Mouse (Mus musculus): ENCODE results near the gene 1110008P14Rik.

Gene 1110008P14Rik

DNA sequence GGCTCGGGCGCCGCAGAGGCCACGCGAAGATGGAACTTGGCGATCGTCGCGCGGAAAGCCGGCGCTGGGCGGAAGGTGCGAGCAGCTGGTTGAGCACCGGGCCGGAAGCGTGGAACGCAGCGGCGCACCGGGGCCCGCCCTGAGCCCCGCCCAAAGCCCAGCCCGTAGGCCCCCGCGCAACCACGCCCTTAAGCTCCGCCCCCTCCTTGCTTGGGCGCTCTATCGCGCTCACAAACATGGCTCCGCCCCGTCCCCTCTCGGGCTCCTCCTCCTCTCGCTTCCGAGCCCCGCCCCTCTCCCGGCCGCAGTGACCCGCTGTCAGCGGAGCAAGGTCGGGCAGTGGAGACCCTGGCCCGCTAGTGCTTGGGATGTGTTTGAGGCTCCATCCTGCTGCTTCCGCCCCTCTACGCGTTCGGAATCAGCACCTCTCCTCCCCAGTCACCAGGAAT, at the start of gene 1110008P14Rik:
TSS of gene 1110008P14Rik (minus strand) at position 164 of the 449 bp plus-strand sequence.
- DNase-seq (ENCODE audit: low spot score), result peak; percentile 94

DNA sequence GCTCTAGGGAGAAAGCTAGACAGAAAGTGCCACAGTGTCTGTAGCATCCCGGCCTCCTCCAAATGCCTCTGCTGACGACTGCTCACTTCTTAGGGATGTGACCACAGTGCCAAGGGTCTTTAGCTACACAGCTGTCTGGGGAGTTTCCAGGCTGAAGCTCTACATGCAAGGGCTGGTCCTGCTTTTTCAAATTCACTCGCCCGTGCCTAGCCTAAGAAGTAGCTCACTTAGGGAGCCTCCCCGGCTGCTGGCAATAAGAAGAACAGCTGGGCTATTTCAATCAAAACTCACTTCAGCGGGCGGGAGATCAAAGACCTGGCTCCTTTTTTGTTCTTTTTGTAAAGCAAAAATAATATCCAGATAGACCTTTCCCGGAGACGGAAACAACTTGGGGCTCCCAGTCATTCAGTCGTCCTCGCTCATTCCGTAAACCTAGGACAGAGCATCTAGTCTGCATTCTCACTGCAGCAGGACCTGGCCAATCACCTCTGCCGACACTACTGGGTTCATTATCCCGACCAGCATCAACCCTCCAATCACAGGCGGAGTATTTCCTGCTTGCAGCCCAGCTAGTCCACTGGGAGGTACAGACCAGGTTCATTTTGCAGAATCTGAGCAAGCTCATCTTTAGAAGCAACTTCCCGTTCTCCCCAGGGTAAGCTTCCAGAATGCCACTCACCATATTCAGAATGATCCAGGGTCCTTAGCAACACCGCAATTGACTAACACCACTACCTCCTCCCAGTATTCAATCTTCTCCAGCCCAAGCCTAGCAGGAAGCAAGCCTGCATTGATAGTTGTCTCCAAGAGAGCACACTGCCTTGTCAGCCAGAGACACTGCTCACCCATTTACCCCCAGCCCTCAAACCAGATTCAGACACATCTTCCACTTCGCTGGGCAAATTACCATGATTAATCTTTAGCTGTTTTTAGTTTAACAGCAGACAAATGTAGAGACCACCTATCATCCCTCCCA, 49.3 kb upstream of the 1110008P14Rik start:
- peak; percentile 89 for DNase-seq (ENCODE audit: low spot score)

DNA sequence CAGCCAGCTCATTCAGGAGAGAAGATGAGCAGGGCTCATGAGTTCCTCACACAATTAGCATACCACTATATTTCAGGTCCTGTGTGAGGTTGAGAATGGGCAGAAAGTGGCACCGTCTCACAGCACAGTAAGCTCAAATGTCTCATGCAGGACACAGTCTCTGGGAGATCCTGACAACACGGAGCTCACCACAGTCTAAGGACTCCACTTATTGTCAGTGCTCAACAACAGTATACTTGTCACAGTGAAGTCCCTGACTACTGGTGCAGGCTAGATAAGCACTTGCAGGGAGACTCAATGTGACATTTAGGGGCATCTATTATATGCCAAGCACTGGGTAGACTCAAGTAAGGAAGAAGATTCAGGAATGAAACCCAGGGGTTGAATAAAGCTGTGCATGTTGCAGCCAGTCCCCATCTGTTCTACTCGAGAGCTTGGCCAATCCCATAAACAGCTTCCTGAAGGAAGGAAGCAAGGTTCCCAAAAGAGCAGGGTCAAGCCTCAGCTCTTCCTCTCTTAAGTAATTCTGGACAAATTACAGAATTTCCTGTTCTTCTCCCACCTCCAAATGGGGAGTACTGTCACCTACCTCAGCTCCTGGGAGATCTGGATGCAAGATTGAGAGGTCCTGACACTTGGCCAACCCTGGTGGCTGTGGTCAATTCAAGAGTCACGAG, 47.6 kb upstream of the 1110008P14Rik start:
- DNase-seq (ENCODE audit: low spot score), result no peak

DNA sequence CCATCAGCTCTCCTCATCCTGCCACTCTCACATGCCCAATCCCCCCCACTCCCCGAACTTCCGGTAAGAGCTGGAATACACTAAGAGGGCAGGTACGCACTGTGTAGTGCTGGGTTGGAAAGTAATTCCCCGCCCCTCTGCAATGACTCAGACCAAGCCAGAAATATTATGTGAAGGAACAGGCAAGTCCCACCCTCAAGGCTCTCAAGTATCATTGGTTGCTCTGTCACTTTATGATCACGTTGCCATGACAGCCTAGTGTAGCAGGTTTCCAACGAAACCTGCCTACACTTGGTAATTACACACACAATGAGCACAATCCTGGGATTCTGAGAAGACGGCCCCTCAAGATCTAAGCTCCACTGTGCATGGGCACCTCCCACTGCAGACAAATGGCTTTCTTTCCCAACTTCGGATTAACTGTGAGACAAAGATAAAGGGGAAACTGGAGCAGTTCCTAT, 46.6 kb upstream of the 1110008P14Rik start:
- DNase-seq (ENCODE audit: low spot score), result peak; percentile 84

DNA sequence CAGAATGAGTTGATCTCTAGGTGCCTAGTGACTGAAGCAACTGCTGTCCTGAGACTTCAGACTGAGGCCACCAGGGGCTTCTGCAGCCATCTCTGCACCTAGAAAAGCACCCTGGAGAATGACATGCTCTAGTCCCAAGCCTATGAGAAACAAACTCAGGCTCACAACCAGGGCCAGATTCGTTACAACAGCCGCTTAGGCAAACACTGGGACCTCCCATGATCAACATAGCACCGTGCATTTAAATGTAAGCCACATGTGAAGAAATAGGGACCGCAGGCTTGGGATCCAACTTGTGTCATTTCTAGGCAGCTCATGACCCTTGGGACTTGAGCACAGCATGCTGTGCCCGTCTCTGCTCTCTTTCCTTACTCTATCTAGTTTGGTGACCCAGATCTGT, 46.0 kb upstream of the 1110008P14Rik start:
- DNase-seq (ENCODE audit: low spot score), result no peak

DNA sequence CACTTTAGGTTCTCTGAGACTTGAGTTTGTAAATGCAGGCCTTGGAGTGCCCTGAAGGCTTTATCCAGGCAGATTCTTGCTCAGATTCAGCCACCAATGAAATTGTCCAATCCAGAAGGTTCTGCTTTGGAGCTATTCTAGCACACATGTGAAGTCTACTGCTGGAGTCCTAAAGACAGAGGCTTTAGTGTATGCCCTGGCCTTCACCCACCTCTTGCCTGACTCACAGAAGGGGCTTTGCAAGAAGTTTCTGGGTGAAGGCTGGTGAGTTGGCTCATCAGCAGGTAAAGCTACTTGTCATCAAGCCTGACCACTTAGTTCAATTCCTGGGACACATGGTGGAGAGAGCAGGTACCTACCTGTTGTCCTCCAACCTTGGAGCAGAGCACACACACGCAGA, 44.4 kb upstream of the 1110008P14Rik start:
- no peak for DNase-seq (ENCODE audit: low spot score)

DNA sequence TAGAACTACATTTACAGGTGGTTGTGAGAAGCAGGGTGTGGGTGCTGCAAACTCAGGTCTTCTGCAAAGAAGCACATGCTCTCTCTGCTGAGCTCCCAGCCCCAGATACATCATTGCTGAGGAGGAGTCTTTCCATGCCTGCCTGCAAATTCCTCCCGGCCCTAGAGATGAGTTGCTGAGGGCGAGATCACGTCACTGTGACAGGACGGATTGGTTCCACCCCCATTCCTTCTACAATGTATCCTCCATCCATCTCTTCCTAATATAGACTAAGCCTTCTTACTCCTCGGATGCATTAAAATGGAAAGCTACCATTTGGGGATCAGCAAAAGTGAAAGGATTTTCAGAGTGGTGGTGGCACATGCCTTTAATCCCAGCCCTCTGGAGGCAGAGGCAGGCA, 43.8 kb upstream of the 1110008P14Rik start:
- no peak for DNase-seq (ENCODE audit: low spot score)

DNA sequence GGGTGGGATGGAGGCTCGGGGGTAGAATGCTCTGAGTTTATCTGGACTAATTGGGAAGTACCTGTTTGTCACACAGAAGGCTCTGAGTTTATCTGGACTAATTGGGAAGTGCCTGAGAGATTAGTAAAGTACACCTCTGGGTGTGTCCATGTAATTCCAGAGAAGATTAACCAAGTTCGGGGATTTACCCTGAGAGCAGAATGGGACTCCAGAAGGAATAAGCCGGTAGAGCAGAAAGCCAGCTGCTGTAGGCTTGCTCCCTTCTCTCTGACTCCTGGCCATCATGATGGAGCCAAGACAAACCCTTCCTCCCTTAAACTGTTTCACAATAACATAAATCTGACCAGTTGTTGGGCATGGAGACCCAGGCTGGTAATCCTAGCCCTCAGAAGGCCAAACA, 43.1 kb upstream of the 1110008P14Rik start:
- no peak for DNase-seq (ENCODE audit: low spot score)

DNA sequence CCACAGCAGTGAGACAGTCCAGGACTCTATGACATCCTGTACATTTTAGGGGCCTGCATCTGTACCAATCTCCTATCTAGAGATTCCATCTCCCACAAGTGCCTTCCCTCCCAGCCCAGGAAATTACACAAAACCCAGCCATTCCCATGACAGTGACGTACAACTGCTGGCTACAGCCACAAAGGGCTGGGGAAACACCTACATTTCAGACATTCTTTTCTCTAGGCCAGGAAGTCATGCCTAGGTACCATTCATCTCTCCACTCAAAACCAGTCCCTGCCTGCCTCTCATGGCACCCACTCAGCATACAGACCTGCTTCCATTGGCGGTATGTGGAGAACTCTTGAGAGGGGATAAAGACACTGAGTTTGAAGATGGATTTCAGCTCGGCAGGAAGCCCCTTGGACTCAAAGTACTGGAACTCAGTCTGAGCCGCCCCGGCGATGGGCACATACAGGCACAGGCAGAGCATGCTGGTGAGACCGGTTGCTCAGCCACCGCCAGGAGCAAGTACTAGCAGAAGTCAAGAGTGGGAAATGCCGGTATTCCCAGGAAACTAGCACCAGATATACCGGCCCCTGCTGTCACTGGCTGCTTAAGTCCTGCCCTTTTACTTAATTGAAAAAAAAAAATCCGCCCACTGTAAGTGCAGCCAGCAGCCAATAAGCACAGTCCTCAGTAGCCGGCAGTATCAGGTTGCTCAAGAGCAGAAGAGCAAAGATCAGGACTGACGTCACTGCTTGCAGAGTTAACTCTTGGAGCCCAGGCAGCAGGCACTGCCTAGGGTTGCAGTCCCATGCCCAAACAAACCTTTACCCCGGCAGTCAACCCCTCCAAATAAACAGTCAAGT, 42.0 kb upstream of the 1110008P14Rik start:
- DNase-seq (ENCODE audit: low spot score), result peak; percentile 89

DNA sequence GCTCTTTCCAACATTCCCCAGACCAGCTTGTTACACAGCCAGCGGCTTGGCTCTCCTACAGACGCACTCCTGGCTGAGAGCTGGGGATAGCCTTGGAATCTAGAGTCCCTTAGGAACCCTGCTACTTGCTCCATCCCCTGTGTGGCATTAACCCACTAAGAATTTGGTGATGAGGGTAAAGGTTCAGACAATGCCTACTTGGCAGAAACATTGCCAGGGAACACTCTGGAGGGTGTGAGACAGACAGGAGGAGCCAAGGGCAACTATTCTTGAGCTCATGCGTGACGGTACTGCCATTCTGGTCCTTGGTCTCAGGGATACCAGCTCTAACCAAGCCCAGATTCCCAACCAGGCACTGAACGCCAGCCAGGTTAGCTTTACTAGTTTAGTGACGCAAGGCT, 40.1 kb upstream of the 1110008P14Rik start:
- no peak for DNase-seq (ENCODE audit: low spot score)

DNA sequence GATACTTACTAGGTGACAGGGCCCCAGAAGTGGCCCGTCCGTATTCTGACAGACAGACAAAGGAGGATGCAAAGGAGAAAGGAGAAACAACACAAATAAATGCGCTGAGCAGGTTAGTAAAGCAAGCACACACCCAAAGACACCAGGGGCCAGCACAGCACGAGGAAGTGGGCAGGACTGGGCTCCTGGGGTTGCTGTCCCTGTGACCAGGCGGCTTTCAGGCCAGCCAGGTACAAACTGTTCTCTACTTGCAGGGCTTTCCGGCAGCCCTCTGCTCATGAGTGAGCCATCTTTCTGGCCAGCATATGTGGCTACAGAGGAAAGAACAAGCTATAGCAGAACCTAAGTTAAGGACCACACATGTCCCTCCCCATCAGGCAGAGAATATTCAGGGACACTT, 38.9 kb upstream of the 1110008P14Rik start:
- DNase-seq (ENCODE audit: low spot score), result no peak

DNA sequence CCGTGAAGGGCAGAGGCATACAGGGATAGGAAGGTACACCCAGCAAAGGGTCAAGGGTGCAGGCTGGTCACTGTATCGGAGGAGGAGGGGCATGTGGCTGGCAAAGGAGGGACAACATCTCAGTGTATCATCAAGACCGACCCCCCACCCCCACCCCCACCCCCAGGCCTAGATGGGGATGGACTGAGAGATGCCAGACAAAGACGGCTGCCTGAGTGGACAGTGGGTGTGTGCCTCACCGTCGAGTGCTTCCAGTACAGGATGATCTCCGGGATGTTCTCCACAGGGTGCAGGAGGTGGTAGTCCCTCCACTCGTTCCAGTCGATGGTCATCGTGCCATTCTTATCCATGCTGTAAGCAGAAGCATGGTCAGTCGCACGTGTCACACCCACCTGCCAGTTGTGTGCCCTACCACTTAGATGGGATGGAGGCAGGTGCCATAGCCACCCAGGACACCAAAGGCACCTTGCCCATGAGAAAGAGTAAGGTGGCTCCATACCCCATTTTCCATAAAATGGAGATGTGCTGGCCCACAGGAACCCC, 38.4 kb upstream of the 1110008P14Rik start:
- DNase-seq (ENCODE audit: low spot score), result no peak

DNA sequence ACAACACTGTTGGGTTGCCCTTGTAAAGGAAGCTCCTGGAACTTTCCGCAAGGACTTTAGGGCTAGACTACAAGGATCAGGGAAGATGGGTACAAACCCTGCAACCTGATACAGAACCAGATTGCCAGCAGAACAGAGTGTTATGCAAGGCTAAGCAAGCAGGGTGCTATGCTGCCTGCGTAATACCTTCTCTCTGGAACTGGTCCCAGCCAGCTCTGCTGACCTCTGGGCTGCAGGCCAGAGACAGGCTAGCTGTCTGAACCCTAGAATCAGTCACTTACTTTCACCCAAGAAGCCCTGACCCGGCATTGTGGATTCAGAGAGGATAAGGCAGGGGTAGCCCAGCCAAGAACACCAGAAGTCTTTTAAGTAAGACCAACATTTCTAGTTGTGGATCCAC, 37.6 kb upstream of the 1110008P14Rik start:
- peak; percentile 56 for DNase-seq (ENCODE audit: low spot score)

DNA sequence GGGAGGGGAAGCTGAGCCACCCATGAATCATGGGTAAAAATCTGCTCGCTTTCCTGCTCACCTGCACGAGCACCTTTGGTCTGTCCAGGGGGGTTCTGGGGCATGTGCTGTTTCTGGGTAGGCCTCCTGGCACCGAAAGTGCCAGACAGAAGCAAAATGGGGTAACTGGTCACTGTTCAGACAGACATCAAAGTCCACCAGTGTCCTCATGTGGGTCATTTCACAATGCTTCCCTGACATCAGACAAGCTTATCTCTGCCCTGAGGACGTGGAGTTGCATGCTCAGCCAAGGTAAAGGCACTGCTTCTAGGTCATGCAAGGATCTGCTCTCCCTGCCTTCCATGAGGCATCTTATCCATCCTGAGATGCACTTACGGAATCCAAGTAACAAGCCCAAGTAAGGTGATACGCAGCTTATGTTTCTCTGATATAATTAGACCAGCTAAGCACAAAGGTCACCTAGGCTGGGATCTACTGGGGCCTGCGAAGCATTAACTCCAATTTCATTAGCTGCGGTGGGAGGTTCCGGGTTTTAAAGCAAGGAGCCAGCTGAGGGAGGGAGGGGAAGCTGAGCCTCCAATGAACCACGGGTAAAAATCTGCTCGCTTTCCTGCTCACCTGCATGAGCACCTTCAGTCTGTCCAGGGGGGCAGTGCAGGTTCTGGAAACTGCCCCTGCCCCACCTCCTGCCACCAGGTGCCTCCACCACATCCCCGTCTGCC, 36.9 kb upstream of the 1110008P14Rik start:
- DNase-seq (ENCODE audit: low spot score), result no peak

DNA sequence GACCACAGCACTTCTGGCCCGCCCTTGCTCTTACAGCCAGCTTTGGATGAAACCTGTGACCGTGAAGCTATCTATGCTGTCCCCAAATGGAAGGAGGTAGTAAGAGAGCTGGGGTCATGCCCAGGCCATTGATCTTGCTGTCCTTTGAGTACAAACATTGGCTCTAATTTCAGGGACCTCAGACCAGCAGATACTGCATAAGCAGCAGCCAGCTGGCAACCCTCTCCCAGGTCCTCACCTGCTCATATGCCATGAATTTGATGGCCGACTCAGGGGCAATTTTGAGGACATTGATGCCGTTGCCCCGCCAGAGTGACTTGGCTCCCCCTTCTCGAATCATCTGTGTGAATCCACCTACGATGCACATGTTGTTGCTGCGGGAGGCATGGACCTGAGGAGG, 35.7 kb upstream of the 1110008P14Rik start:
- DNase-seq (ENCODE audit: low spot score), result no peak

DNA sequence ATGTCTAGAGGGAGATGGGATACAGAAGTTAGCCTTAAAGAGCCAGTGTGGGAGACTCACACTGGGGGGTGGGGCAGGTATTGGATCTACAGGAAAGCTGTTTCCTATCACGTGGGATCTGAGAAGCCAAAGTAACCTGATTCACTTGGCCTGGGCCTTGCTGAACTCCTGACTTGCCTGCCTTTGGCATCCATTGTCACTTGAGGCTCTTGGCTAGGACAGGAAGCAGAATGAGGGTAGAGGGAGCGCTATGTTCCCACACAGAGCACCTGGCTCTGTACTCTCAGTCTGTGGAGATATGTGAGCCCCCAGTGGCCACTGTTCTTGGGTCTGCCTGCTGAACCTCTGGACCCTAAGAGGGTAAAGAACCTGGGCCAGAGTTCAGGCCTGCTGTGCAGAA, 34.8 kb upstream of the 1110008P14Rik start:
- no peak for DNase-seq (ENCODE audit: low spot score)

DNA sequence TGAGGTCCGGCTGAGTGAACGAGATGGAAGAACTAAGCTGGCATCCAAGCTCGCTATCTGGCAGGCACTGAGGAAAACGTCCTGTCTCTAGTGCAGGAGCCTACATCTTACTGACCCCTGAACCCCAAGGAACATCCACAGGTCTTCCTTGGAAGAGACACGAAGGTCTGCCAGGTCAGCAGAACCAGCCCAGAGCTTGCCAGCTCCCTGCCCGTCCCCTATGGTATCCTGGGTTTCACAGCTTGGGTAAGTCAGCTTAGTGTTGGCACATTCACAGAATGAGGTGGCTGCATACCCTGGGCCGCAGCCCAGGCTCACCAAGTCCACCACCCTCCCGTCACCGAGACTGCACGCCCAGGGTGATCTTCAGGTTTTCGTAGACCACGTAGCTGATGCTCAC, 34.1 kb upstream of the 1110008P14Rik start:
- DNase-seq (ENCODE audit: low spot score), result no peak

DNA sequence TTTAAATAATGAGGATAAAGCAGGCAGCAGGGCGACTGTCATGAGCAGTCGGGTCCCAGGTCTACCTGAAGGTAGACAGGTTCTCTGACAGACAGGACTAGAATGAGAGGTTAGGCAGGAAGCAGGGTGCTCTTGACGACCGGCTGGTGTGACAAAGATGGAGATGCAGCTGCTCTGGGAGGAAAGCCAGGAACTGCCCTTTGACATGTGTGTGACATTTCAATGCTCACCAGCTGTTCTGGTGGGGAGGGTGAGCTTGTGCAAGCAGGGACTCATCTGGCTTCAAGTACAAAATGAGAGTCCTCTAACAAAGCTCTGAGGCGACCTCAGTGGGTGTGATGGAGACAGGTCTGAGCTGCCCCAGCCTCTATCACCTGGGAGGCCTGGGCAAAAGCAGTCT, 32.2 kb upstream of the 1110008P14Rik start:
- DNase-seq (ENCODE audit: low spot score), result no peak

DNA sequence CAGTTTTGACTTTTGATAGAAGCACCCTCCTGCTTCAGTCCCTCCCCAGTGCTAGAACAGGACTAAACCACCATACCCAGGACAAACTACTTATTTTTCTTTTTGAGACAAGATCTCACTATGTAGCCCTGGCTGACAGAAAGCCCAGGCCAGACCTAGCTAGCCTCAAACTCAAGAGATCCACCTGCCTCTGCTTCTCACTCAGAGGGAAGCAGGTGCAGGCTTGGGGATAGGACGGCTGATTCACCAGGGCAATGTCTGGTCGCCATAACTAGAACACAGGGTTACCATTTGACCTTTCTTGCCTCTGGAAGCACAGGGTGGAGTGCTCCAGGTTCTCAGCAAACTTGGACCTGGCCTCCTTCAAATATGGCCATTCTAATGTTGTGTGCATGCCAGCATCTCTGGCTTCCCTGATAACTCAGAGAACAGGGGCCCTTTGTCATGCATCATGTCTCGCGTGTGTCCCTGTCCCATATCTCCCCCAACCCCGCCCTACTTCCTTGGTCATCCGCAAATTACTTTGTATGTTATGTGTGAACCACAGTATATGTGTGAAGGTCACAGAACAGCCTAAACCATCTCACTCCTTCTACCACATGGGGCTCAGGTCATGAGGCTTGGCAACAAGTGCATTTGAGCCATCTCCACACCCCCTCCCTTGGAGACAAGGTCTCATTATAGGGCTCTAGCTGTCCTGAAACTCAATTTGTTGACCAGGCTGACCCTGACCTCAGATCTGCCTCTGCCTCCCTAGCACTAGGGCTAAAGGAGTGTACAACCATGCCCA, 31.2 kb upstream of the 1110008P14Rik start:
- DNase-seq (ENCODE audit: low spot score), result no peak

DNA sequence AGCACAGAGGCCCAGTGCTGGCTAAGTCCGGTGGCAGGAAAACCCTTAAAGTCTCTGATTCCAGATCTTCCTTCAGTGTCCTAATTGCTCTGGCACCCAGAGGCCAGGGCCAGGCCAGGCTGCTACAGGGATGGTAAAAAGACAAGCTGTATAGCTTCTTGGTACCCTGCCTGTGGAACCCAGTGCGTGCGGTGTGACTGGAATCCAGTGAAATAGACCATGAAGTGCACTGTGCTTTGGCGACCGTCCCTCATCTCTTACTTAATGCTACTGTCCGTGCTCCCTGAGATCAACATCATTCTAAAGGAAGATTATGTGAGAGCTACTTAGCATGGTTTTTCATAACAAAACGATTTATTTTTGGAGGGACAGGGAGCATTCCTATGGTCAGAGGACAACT, 29.7 kb upstream of the 1110008P14Rik start:
- DNase-seq (ENCODE audit: low spot score), result no peak

Measured in MN1 (cell line).